ENCODE assay signal across 20 mouse cellular contexts in genomic region chr6:82885909-82886308, GRCm38 (mm10). TPM values are rescaled to one million over a fixed set of nuclear protein-coding genes. Genes with fewer than 3 reads are reported as not detected.
DNase-seq lines count a peak whose midpoint lies in the region; ATAC-seq and TF ChIP-seq lines count a peak whose summit lies in the region.
"Had no signal": no experiment of that assay in that cellular context is flagged by ENCODE, and none has a peak within 500 bp of the region (broad histone marks: within the 10 kb centered on the region; RNA-seq: fewer than 3 reads in every experiment).

No protein-coding gene starts in this region.

- in situ Hi-C loops in ES-E14 (cut with MboI; ENCODE audit: low sequenced_read_pairs in 2 of 2, unreplicated experiment in 2 of 2): loop anchor here in 1 of 2 experiments (25.0 kb wide), 2 partner anchors 474 to 899 kb away; partner anchors contain the start of gene Tacr1

- H3K27me3 ChIP-seq in E14TG2a.4 (ENCODE audit: insufficient read depth, low read length): no peaks in the 10 kb centered on the region
- H3K27me3 ChIP-seq: embryonic facial prominence, embryonic 13.5 days; embryonic facial prominence, embryonic 15.5 days; forebrain, embryonic 13.5 days; forebrain, embryonic 15.5 days; Patski had no signal

- H3K4me1 ChIP-seq in E14TG2a.4 (replicated peaks; ENCODE audit: low read depth, low read length) (peaks cover 64% of the 10 kb centered on the region), ES-E14 (ENCODE audit: control insufficient read depth in 2 of 2, insufficient read depth in 2 of 2, low read length in 2 of 2, poor library complexity in 1 of 2) (peaks cover 0 to 3% of the 10 kb centered on the region in 2 experiments; a peak in 2 of 4 replicates)
- H3K4me1 ChIP-seq: embryonic facial prominence, embryonic 13.5 days; embryonic facial prominence, embryonic 15.5 days; forebrain, embryonic 13.5 days; forebrain, embryonic 15.5 days had no signal

- no peak overlapping the region for H3K9ac ChIP-seq in ES-E14 (ENCODE audit: insufficient read depth, low read depth, low read length, poor library complexity, severe bottlenecking)
- H3K9ac ChIP-seq: embryonic facial prominence, embryonic 13.5 days; embryonic facial prominence, embryonic 15.5 days; forebrain, embryonic 13.5 days; forebrain, embryonic 15.5 days; forebrain, postnatal 0 days had no signal

- H3K27ac ChIP-seq in gastrocnemius, adult 2 months: peak overlapping the region; percentile 93
- peak overlapping the region; percentile 36; the same call in 1 of the 2 replicates for H3K27ac ChIP-seq in ES-E14 (ENCODE audit: insufficient read depth, low read depth, low read length, poor library complexity, severe bottlenecking)
- H3K27ac ChIP-seq: embryonic facial prominence, embryonic 13.5 days; embryonic facial prominence, embryonic 15.5 days; forebrain, embryonic 13.5 days; forebrain, embryonic 15.5 days had no signal

- no peaks in the 10 kb centered on the region; the same call in none of the 2 replicates for H3K9me3 ChIP-seq in E14TG2a.4 (ENCODE audit: low read length)
- H3K9me3 ChIP-seq in ES-E14 (ENCODE audit: control insufficient read depth, insufficient read depth, low read depth, low read length): no peaks in the 10 kb centered on the region
- H3K9me3 ChIP-seq: embryonic facial prominence, embryonic 13.5 days; embryonic facial prominence, embryonic 15.5 days; forebrain, embryonic 13.5 days; forebrain, embryonic 15.5 days; G1E had no signal

- H3K36me3 ChIP-seq in E14TG2a.4 (ENCODE audit: insufficient read depth, low read length) (no peaks in the 10 kb centered on the region), ES-E14 (ENCODE audit: control insufficient read depth, insufficient read depth, low read length, poor library complexity, severe bottlenecking) (no peaks in the 10 kb centered on the region)
- H3K36me3 ChIP-seq: embryonic facial prominence, embryonic 13.5 days; embryonic facial prominence, embryonic 15.5 days; forebrain, embryonic 15.5 days; G1E had no signal

- TF ChIP-seq CTCF in gastrocnemius, adult 2 months (IDR thresholded peaks at IDR 0.05): no peak
- no peak for TF ChIP-seq CTCF in E14TG2a.4 (conservative IDR thresholded peaks at IDR 0.05; ENCODE audit: low read length)

- intact Hi-C loops in gastrocnemius, adult 2 months (cut with DNase I): loop anchor here (1.0 to 2.0 kb wide), 2 partner anchors 23 to 79 kb away; no protein-coding TSS in a partner anchor

- no peak for DNase-seq in gastrocnemius, adult 2 months
- DNase-seq in gastrocnemius, postnatal 25 days: no peak
- DNase-seq in ES-E14 (ENCODE audit: low read depth, low spot score) (no peak), ZHBTc4 (ENCODE audit: low read depth, low spot score) (peak; percentile 48), adipocyte (ENCODE audit: low spot score) (no peak)
- no peak for DNase-seq in kidney, postnatal 10 days
- DNase-seq: B cell, adult 2 months; cerebellum, adult 8-10 months; embryo, embryonic 11 days; forebrain, postnatal 0 days had no signal

- ATAC-seq in erythroblast, adult 5-6 weeks (replicated peaks; ENCODE audit: low FRiP score, poor library complexity, severe bottlenecking): no peak
- ATAC-seq: activated CD4-positive, CD25-positive, alpha-beta regulatory T cell, adult 4 months; forebrain, embryonic 13.5 days; forebrain, embryonic 15.5 days; forebrain, postnatal 0 days; Patski had no signal

- H3K4me3 ChIP-seq in gastrocnemius, adult 2 months: 0 out of 2 replicates have a peak overlapping the region, but pooled peaks have one; percentile 2
- H3K4me3 ChIP-seq in E14TG2a.4 (replicated peaks; ENCODE audit: low read length) (0 out of 2 replicates have a peak overlapping the region, but pooled peaks have one; percentile 26), ES-E14 (ENCODE audit: insufficient read depth in 1 of 2, low read depth in 1 of 2, low read length in 2 of 2, poor library complexity in 1 of 2, severe bottlenecking in 1 of 2) (no peak overlapping the region)
- H3K4me3 ChIP-seq: embryonic facial prominence, embryonic 13.5 days; embryonic facial prominence, embryonic 15.5 days; forebrain, embryonic 13.5 days; forebrain, embryonic 15.5 days had no signal

TF ChIP-seq in ES-E14, 5 proteins besides CTCF, POLR2A, EP300 and RAD21:
- TF ChIP-seq MAFK (IDR thresholded peaks at IDR 0.05; ENCODE audit: insufficient read depth, low read depth, low read length) (0 out of 2 replicates have a peak, but pooled peaks have one; percentile 34), ZNF384 (IDR thresholded peaks at IDR 0.05; ENCODE audit: low read depth, low read length) (no peak), ZC3H11A (IDR thresholded peaks at IDR 0.05; ENCODE audit: borderline replicate concordance, low read depth, low read length) (no peak)

RNA-seq across cellular contexts. Expression of gene Sema4f, which starts 53.7 kb away (rescaled TPM):
- under 1 TPM in 1 of 2 experiments, not detected in 1; 0.05 TPM for total RNA-seq in gastrocnemius, adult 2 months (2021)
- total RNA-seq in gastrocnemius, postnatal 25 days (2021): under 1 TPM; 0.13 to 0.51 TPM
- total RNA-seq in ES-E14 (2012; rRNA removed): 2.3 and 3.5 TPM in 2 replicates
- not detected in 2 replicates for total RNA-seq in erythroblast, adult 5-6 weeks (2015; ENCODE audit: low replicate concordance)
- not detected in 2 replicates for total RNA-seq in erythroblast, adult 5-6 weeks (2017; ENCODE audit: low replicate concordance)
- total RNA-seq: common myeloid progenitor, adult 5-6 weeks had no signal

Comparison
In these comparisons a context has a peak if more than half of its experiments do, and no peak if none do; other contexts are left out.
1. H3K4me3 ChIP-seq: peak in gastrocnemius, adult 2 months (single experiment) and E14TG2a.4 (single experiment); none in ES-E14 (0 of 2).